ENCODE assay signal across 8 mouse cellular contexts in genomic region chr3:122103864-122104808, GRCm38 (mm10). TPM values are rescaled to one million over a fixed set of nuclear protein-coding genes. Genes with fewer than 3 reads are reported as not detected.
DNase-seq lines count a peak whose midpoint lies in the region; ATAC-seq lines count a peak whose summit lies in the region.

No protein-coding gene starts in this region.

- no peaks in the 10 kb centered on the region for H3K9me3 ChIP-seq in forebrain, embryonic 14.5 days (replicated peaks; ENCODE audit: control insufficient read depth, low read length)
- no peaks in the 10 kb centered on the region for H3K9me3 ChIP-seq in neural tube, embryonic 15.5 days (replicated peaks)

- H3K9ac ChIP-seq in forebrain, embryonic 14.5 days (ENCODE audit: low read length), result no peak overlapping the region
- no peak overlapping the region for H3K9ac ChIP-seq in neural tube, embryonic 15.5 days (replicated peaks)

- peak; percentile 82 for DNase-seq in ES-CJ7 (ENCODE audit: low read depth, low spot score)
- DNase-seq in cerebellum, adult 11 months, result peak; percentile 74
- peak; percentile 82 for DNase-seq in forebrain, embryonic 14.5 days (ENCODE audit: low spot score)
- DNase-seq in heart, postnatal 10 days, result peak; percentile 88 to 95
- DNase-seq in large intestine, adult 2 months (ENCODE audit: low read depth, low spot score), result peak; percentile 58
- DNase-seq in lung, adult 18-20 months, result peak; percentile 86 to 90
- DNase-seq in testis, postnatal 14 days (ENCODE audit: low spot score), result peak; percentile 76

- peak; percentile 60; the same call in 1 of the 2 replicates for ATAC-seq in forebrain, embryonic 14.5 days
- peak; percentile 57; the same call in 1 of the 2 replicates for ATAC-seq in neural tube, embryonic 15.5 days (ENCODE audit: low FRiP score)

- no peaks in the 10 kb centered on the region for H3K4me1 ChIP-seq in forebrain, embryonic 14.5 days (ENCODE audit: control insufficient read depth, insufficient read depth, low read length)
- H3K4me1 ChIP-seq in neural tube, embryonic 15.5 days, result peaks cover 6% of the 10 kb centered on the region; the same call in 1 of the 2 replicates

- H3K27ac ChIP-seq in forebrain, embryonic 14.5 days (ENCODE audit: low read depth, low read length), result no peak overlapping the region
- peak overlapping the region; percentile 18; the same call in 1 of the 2 replicates for H3K27ac ChIP-seq in neural tube, embryonic 15.5 days (replicated peaks)

- no peak overlapping the region for H3K4me3 ChIP-seq in forebrain, embryonic 14.5 days (ENCODE audit: low read depth, low read length)
- H3K4me3 ChIP-seq in neural tube, embryonic 15.5 days (replicated peaks), result no peak overlapping the region

- H3K36me3 ChIP-seq in forebrain, embryonic 14.5 days (ENCODE audit: control insufficient read depth, insufficient read depth, low read length), result no peaks in the 10 kb centered on the region
- no peaks in the 10 kb centered on the region for H3K36me3 ChIP-seq in neural tube, embryonic 15.5 days

- no peaks in the 10 kb centered on the region for H3K27me3 ChIP-seq in forebrain, embryonic 14.5 days (replicated peaks; ENCODE audit: control insufficient read depth, insufficient read depth, low read length)
- no peaks in the 10 kb centered on the region for H3K27me3 ChIP-seq in neural tube, embryonic 15.5 days (replicated peaks)

- H3K4me2 ChIP-seq in forebrain, embryonic 14.5 days (ENCODE audit: low read length), result peak overlapping the region; percentile 23; the same call in 1 of the 2 replicates
- H3K4me2 ChIP-seq in neural tube, embryonic 15.5 days, result peak overlapping the region; percentile 46

- intact Hi-C loops in heart, postnatal 10 days (cut with DNase I), result loop anchor here (1.0 to 2.0 kb wide), 5 partner anchors 16 to 219 kb away; no protein-coding TSS in a partner anchor

- 29% methylated on average over 20 of the region's 20 CpGs for WGBS in forebrain, embryonic 14.5 days
- WGBS in large intestine, adult 2 months, result 24% methylated on average over 20 of the region's 20 CpGs
- WGBS in neural tube, embryonic 15.5 days, result 36% methylated on average over 20 of the region's 20 CpGs

RNA-seq across cellular contexts. Expression of gene Abca4, which starts 59.9 kb away (rescaled TPM):
- polyA plus RNA-seq in forebrain, embryonic 14.5 days (2014; fragmentation: Nextera tagmentation; extraction: Ambion mirVana), result 0.48 and 1.4 TPM in 2 replicates
- total RNA-seq in heart, postnatal 10 days (2021), result 1 to 10 TPM; 4.5 to 5.3 TPM
- polyA plus RNA-seq in large intestine, adult 2 months (2012; rRNA removed), result 0.11 and 0.38 TPM in 2 replicates
- 0.97 and 1.0 TPM in 2 replicates for polyA plus RNA-seq in neural tube, embryonic 15.5 days (2015; fragmentation: Nextera tagmentation; extraction: Ambion mirVana)
